Mouse (Mus musculus): ENCODE results near the gene Agpat1. TPM values are rescaled to one million over a fixed set of nuclear protein-coding genes. Genes with fewer than 3 reads are reported as not detected.

Agpat1 gene
- polyA plus RNA-seq, 1 experiment from 2014 or later = 44.8 TPM

DNA sequence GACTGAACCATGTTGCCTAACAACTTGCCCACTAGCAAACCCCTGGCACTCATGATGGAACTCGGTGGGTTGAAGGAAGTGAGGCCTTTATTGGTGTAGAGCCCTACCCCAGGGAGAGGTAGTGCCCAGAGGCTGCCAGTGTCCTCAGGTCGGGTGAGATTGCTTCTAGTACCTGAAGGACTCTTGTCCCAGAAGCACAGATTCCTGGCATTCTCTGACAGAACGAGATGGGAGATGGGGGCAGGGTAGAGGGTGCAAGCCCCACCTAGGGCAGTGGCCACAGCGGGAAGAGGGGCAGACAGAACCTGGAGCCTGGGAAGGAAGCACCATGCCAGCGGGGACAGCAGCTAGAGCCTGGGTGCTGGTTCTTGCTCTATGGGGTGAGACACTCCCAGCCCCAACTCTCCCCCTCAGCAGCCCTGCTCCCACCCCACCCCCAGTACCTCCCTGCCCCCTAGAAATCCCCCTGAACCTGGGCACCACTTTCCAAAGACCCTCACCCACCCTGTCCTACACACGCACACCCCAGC, 6.4 kb upstream of the Agpat1 start, which contains the start of gene Ager:
Ager (plus strand) TSS at position 297 of the 530 bp plus-strand sequence.
- peak within 1 kb of the TSS; percentile 72 for H3K27ac ChIP-seq
- H3K4me1 ChIP-seq = peaks cover 78% of the 10 kb centered on the region
- 14% methylated on average over 6 of the region's 6 CpGs for WGBS
- no peaks in the 10 kb centered on the region for H3K27me3 ChIP-seq (ENCODE audit: insufficient read depth, poor library complexity, severe bottlenecking)
- no peaks in the 10 kb centered on the region for H3K9me3 ChIP-seq
- peak within 1 kb of the TSS; percentile 9; the same call in 1 of the 2 replicates for H3K4me3 ChIP-seq
- H3K36me3 ChIP-seq = peaks cover 45% of the 10 kb centered on the region
- no peak for DNase-seq (ENCODE audit: low spot score)

DNA sequence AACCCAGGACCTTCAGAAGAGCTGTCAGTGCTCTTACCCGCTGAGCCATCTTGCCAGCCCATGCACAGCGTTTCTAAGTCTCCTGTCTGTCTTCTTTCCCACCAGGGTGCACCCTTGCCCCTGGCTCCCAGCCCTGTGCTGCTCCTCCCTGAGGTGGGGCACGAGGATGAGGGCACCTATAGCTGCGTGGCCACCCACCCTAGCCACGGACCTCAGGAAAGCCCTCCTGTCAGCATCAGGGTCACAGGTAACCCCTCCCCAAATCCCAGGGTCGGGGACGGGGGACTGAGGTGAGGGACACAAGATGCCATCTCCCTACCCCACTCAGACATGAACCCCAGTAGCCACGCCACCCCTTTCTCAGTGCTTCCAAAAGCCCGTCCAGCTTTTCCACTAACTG, 4.2 kb upstream of the Agpat1 start:
- H3K4me1 ChIP-seq = peaks cover 66% of the 10 kb centered on the region
- no peak overlapping the region for H3K27ac ChIP-seq
- H3K4me3 ChIP-seq = no peak overlapping the region
- H3K9me3 ChIP-seq = no peaks in the 10 kb centered on the region
- H3K27me3 ChIP-seq (ENCODE audit: insufficient read depth, poor library complexity, severe bottlenecking) = no peaks in the 10 kb centered on the region
- no peak for DNase-seq (ENCODE audit: low spot score)
- 79% methylated on average over 9 of the region's 9 CpGs for WGBS
- H3K36me3 ChIP-seq = peaks cover 35% of the 10 kb centered on the region

DNA sequence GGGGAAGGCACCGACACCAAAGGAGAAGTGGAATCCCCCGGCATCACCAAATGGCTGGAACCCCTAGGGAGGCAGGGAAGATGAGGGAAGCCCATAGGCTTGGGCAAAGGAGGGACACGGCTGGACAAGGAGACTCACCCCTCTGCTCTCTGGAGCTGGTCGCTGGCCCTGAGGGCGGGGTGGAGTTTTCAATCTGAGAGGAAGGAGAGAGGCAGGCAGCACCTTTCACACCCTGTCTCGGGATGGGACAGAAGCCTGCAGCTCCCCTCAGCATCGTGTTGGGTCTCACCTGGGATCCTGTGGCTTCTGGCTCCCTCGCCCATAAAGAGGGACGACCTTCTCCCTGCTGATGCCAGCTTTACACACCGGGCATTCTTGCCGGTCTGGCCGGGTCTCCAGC, 2.3 kb upstream of the Agpat1 start:
- H3K27ac ChIP-seq = no peak overlapping the region
- DNase-seq (ENCODE audit: low spot score) = no peak
- H3K4me1 ChIP-seq = peaks cover 62% of the 10 kb centered on the region
- H3K27me3 ChIP-seq (ENCODE audit: insufficient read depth, poor library complexity, severe bottlenecking) = no peaks in the 10 kb centered on the region
- H3K36me3 ChIP-seq = peaks cover 21% of the 10 kb centered on the region
- H3K4me3 ChIP-seq = no peak overlapping the region
- H3K9me3 ChIP-seq = no peaks in the 10 kb centered on the region
- WGBS = 83% methylated on average over 12 of the region's 12 CpGs

DNA sequence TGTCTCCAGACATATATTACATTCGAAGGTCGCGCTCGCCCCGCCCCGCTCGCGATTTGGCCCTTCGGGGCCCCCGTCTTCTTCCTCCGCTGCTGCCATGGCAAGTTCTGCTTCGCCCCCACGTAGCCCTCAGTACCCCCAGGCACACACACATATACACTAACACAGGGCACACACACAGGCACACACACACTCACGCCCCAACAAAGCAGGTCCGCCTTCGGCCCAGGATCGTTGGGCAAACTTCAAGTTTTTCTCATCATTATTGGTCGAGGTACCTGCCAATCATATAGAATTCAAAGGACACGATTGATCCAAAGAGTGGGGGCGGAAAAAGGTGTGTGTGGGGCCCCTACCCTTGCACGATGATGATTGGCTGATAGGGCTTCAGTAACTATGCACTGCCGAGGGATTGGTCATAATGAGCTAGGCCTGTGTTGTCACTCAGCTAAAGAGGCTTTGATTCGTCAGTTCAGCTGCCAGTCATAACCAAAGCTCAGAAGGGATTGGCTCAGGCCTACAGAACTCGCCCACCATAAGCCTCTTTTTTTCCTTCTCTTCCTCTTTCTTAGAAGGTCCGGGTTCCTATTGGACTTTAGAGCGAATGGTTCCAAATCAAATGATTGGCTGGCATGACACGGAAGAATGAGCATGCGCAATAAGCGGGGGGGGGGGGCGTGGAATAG, 544 bp upstream of the Agpat1 start, which contains the start of gene Rnf5:
Rnf5 (minus strand) TSS at position 316 of the 686 bp plus-strand sequence.
- Histone ChIP-seq H3K4me1 (peaks cover 63% of the 10 kb centered on the region), H3K4me3 (peak within 1 kb of the TSS; percentile 85), H3K27ac (peak within 1 kb of the TSS; percentile 96), H3K27me3 (ENCODE audit: insufficient read depth, poor library complexity, severe bottlenecking) (no peaks in the 10 kb centered on the region), H3K36me3 (peaks cover 25% of the 10 kb centered on the region), H3K9me3 (no peaks in the 10 kb centered on the region)
- under 1% methylated on average over 30 of the region's 30 CpGs for WGBS
- DNase-seq (ENCODE audit: low spot score) = peak; percentile 100

DNA sequence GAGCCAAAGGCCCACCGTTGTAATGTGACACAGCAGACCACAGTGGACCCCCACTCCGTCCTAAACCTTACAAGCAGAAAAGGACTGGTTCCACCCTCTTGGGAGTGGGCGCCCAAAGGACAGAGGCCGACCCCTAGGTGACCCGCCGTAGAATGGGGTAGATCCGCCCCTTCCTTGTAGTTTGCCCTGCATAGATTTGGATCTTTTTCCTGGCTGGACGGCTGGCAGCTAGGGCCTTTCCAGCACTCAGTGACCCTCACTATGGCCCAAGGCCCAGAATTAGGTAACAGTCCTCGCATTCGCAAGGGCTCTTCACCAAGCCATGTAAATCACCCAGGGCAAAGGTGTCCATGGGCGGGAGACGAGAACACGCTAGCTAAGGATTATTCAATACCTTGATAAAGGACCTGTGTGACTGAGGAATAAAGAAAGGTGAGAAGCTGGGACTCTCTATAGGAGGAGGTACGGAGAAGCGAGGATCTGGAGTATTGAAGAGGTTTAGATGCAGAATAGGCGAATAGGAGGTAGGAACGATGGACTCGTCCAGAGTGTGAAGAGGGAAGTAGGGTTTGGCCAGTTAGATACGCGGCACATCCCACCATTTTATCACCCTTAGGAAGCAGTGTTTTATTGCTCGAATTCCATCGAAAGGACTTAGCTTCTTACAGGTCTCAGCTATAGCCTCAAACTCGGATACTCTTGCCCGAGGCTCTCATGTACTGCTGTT, 612 bp downstream of the Agpat1 start:
- WGBS = 20% methylated on average over 24 of the region's 24 CpGs
- Histone ChIP-seq H3K27ac (peak overlapping the region; percentile 96), H3K4me1 (peaks cover 56% of the 10 kb centered on the region), H3K36me3 (peaks cover 24% of the 10 kb centered on the region), H3K9me3 (no peaks in the 10 kb centered on the region), H3K4me3 (peak overlapping the region; percentile 85), H3K27me3 (ENCODE audit: insufficient read depth, poor library complexity, severe bottlenecking) (no peaks in the 10 kb centered on the region)
- DNase-seq (ENCODE audit: low spot score) = no peak

DNA sequence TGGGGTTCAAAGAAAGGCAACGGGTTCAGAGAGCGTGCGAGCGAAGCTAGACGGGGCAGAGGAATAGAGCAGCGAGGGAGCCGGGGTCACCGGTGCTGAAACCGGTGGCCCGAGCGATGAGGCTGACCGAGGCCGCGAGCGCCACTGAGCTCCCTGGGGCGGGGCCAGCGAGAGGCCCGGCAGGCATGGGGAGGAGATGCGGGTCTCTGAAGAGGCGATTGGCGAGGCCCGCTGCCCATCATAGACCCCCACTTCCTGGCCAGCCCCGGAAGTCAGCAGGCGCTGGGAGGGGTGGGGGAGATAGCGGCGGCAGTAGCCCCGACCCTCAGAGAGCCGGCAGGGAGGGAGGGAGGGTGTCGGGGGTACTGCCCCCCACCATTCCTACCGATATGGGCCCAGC, 1.5 kb downstream of the Agpat1 start:
- H3K27ac ChIP-seq = peak overlapping the region; percentile 96
- no peaks in the 10 kb centered on the region for H3K27me3 ChIP-seq (ENCODE audit: insufficient read depth, poor library complexity, severe bottlenecking)
- peak; percentile 97 for DNase-seq (ENCODE audit: low spot score)
- H3K4me1 ChIP-seq = peaks cover 51% of the 10 kb centered on the region
- H3K36me3 ChIP-seq = peaks cover 22% of the 10 kb centered on the region
- peak overlapping the region; percentile 85 for H3K4me3 ChIP-seq
- WGBS = under 1% methylated on average over 26 of the region's 30 CpGs
- H3K9me3 ChIP-seq = no peaks in the 10 kb centered on the region

DNA sequence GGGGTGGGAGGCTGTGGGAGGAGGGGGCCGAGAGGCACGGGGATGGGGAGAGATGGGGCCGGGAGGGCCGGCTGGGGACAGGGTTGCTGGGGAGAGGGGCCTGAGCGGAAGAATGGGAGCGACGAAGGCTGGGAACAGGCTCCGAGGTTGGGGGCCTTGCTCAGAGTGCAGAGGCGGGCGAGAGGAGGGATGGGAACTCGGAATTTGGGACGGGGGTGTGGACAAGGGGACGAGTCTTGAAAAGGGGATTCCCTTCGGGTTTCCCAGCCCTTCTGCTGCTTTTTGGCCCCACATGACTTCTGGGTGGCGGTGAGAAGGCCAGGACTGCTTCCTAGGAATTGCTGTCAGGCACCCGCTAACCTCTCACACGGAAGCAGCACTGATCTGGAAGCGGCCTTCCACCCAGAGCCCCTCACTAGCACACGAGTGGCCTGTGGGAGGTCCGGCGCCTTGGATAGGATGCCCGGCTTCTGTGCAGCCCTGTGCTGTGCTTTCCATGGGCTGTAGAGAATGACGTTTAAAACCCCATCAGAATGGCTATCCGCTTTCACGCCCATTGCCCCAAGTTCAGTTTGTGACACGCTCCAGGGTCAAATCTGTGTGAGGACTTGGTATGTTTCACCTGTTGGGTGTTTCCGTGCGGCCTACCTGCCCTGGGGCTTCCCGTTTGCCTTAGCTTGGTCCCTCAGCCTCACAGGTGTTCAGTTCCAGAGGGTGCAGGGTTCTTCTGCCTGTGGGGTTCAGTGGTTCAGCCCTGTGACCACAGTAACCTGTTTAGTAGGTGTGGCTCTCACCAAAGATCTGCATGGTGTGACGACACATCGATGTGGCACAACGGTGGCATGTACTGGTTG, 2.4 kb downstream of the Agpat1 start:
- peaks cover 49% of the 10 kb centered on the region for H3K4me1 ChIP-seq
- DNase-seq (ENCODE audit: low spot score) = no peak
- no peaks in the 10 kb centered on the region for H3K9me3 ChIP-seq
- H3K4me3 ChIP-seq = peak overlapping the region; percentile 85
- H3K36me3 ChIP-seq = peaks cover 24% of the 10 kb centered on the region
- 17% methylated on average over 32 of the region's 32 CpGs for WGBS
- no peaks in the 10 kb centered on the region for H3K27me3 ChIP-seq (ENCODE audit: insufficient read depth, poor library complexity, severe bottlenecking)
- H3K27ac ChIP-seq = peak overlapping the region; percentile 96

DNA sequence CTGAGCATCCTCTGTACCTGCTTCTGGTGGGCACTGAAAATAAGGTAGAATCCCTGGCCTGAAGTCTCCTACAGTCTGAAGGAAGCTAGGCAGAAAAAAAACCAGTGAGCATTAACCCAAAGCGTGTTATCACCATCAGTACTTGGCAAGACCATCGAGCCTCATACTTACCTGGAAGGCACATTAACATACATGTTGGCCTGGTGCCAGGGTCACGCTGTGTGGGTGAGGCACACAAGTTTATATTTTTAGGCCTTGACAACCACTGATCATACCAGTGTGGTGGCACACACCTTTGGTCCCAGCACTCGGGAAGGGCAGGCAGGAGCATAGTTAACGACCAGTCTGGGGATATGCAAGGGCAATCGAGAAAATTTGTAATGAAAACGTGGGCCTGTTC, 3.9 kb downstream of the Agpat1 start:
- H3K36me3 ChIP-seq = peaks cover 35% of the 10 kb centered on the region
- no peaks in the 10 kb centered on the region for H3K9me3 ChIP-seq
- H3K4me1 ChIP-seq = peaks cover 38% of the 10 kb centered on the region
- no peak overlapping the region for H3K4me3 ChIP-seq
- no peak for DNase-seq (ENCODE audit: low spot score)
- no peak overlapping the region for H3K27ac ChIP-seq
- H3K27me3 ChIP-seq (ENCODE audit: insufficient read depth, poor library complexity, severe bottlenecking) = no peaks in the 10 kb centered on the region
- 85% methylated on average over 7 of the region's 7 CpGs for WGBS

DNA sequence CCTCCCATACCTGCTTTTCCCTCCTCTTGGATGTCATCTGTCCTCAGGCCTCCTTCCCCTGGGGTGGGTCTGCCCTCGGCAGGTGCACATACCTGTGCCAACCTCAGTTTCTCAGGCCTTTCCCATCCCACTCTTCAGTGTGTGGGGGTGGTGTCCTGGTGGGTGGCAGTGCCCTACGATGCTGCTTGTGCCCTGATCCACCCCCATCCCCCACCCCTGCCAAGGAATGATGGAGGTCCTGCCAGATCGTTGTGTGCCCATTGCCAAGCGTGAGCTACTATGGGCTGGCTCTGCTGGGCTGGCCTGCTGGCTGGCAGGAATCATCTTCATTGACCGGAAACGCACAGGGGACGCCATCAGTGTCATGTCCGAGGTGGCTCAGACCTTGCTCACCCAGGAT, 7.0 kb downstream of the Agpat1 start:
- Histone ChIP-seq H3K9me3 (no peaks in the 10 kb centered on the region), H3K27me3 (ENCODE audit: insufficient read depth, poor library complexity, severe bottlenecking) (no peaks in the 10 kb centered on the region), H3K4me1 (peaks cover 27% of the 10 kb centered on the region), H3K27ac (no peak overlapping the region), H3K36me3 (peaks cover 64% of the 10 kb centered on the region), H3K4me3 (no peak overlapping the region)
- DNase-seq (ENCODE audit: low spot score) = no peak
- 95% methylated on average over 8 of the region's 8 CpGs for WGBS

DNA sequence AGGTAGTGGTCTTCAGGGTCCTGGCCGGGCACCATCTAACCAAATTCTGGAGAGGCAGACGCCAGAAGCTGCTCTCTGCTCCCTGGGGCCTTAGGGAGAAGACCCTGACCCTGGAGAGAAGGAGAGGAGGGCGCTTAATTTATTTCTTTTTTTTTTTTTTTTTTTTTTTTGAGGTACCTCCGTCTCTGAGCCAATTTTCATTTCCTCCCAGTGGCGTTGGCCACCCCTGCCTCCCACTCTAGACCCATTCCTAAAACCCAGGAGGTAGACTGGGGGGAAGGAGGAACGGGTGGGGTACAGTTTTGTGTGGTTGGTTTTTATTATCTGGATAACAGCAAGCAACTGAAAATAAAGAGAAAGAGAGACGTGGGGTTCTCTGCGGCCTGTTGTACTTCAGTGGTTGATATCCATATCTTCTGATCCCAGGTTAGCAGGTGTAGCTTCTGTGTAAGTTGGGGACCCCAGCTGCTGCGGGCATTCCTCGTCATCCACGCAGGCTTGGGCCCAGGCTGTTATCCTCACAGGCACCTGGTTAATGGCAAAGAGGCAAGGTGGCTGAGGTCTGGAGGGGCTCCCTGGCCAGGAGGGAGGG, 9.1 kb downstream of the Agpat1 start:
- no peaks in the 10 kb centered on the region for H3K9me3 ChIP-seq
- no peak overlapping the region for H3K4me3 ChIP-seq
- no peaks in the 10 kb centered on the region for H3K27me3 ChIP-seq (ENCODE audit: insufficient read depth, poor library complexity, severe bottlenecking)
- H3K36me3 ChIP-seq = peaks cover 74% of the 10 kb centered on the region
- H3K4me1 ChIP-seq = peaks cover 17% of the 10 kb centered on the region
- no peak for DNase-seq (ENCODE audit: low spot score)
- WGBS = 87% methylated on average over 11 of the region's 11 CpGs
- no peak overlapping the region for H3K27ac ChIP-seq

DNA sequence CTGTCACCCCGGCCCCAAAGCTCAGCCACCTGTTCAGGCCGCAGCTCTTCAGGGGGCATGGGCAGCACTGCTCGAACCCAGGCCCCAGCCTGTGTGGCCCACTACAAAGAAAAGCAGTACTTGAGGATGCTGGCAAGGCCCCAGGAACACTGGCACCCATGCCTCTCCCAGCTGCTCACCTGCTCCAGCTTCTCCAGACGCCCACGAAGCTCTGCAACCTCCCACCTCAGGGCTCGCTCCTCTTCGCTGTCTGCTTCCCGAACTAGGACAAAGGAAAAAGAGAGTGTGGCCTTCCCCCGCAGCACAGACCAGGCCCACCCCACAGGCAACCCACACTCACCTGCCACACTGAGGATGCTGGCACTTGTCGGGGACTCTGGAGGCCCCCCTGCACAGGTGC, 9.8 kb downstream of the Agpat1 start:
- no peak overlapping the region for H3K4me3 ChIP-seq
- H3K36me3 ChIP-seq = peaks cover 76% of the 10 kb centered on the region
- no peak for DNase-seq (ENCODE audit: low spot score)
- peaks cover 10% of the 10 kb centered on the region for H3K4me1 ChIP-seq
- no peaks in the 10 kb centered on the region for H3K9me3 ChIP-seq
- H3K27ac ChIP-seq = no peak overlapping the region
- WGBS = 85% methylated on average over 10 of the region's 10 CpGs
- H3K27me3 ChIP-seq (ENCODE audit: insufficient read depth, poor library complexity, severe bottlenecking) = no peaks in the 10 kb centered on the region

DNA sequence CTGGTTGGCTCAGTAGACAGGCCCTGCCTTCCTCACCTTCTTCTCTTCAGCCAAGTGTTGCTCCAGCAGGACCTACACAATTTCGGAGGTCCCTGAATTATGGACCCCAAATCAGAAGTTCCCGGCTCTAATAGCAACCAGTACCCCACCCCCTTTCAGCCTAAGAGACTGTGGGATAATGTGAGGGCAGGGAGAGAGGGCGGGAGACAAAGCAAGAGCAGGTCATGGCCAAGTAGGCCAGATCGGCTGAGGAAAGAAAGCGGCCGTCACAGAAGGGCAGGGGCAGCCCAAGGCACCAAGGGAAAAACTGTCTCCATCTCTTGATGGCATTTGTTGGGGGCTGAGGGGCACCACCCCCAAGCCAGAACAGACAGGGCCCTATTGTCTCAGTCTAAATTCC, 11.8 kb downstream of the Agpat1 start, which contains the start of gene Egfl8:
Egfl8 (minus strand) TSS at position 101 of the 400 bp plus-strand sequence.
- peaks cover 76% of the 10 kb centered on the region for H3K36me3 ChIP-seq
- DNase-seq (ENCODE audit: low spot score) = no peak
- H3K4me3 ChIP-seq = no peak within 1 kb of the TSS
- H3K27ac ChIP-seq = no peak within 1 kb of the TSS
- H3K9me3 ChIP-seq = no peaks in the 10 kb centered on the region
- WGBS = 76% methylated on average over 6 of the region's 6 CpGs
- H3K27me3 ChIP-seq (ENCODE audit: insufficient read depth, poor library complexity, severe bottlenecking) = no peaks in the 10 kb centered on the region
- peaks cover 9% of the 10 kb centered on the region; the same call in 1 of the 2 replicates for H3K4me1 ChIP-seq

Measured in heart, embryonic 10.5 days (tissue).